Mouse (Mus musculus) brown adipose tissue, adult 24 weeks (tissue): ENCODE measurements at regions not wholly inside any gene's neighbourhood (a gene's known extent, or its start where the extent isn't known, plus 50 kb on each side); places are given as distances from the start of the nearest gene placed in this dataset.
A peak's percentile ranks its signal among the peaks of the same experiment; 100 is the strongest.

Experiments used
- H3K27ac ChIP-seq: fragments of 200-500 bp; replicated peaks from 2 replicates; pipeline ENCODE4 v1.5.1; 2012; ENCODE audit warnings: low read depth, mild to moderate bottlenecking, low read length
- H3K4me1 ChIP-seq: fragments of 200-500 bp; 2 replicates; pipeline ENCODE4 v1.6.1; 2012; ENCODE audit warnings: low read length, mixed read lengths; ENCODE audit not compliant: control insufficient read depth, insufficient read depth, insufficient read length
- H3K4me3 ChIP-seq: fragments of 200-500 bp; 2 replicates; pipeline ENCODE4 v1.5.1; 2012; ENCODE audit warnings: low read depth, mild to moderate bottlenecking, low read length, moderate library complexity; ENCODE audit not compliant: insufficient read depth

GRCm38 (mm10) chr10:118743831-118744230, 126.2 kb downstream of the Dyrk2 start:
- no peak overlapping the region for H3K27ac ChIP-seq
- peaks cover 11% of the 10 kb centered on the region for H3K4me1 ChIP-seq
- H3K4me3 ChIP-seq: no peak overlapping the region

GRCm38 (mm10) chr10:118746719-118747395, 123.2 kb downstream of the Dyrk2 start:
- H3K27ac ChIP-seq: peak overlapping the region; percentile 55
- H3K4me1 ChIP-seq: peaks cover 21% of the 10 kb centered on the region
- H3K4me3 ChIP-seq: no peak overlapping the region

GRCm38 (mm10) chr10:118749039-118749438, 121.0 kb downstream of the Dyrk2 start:
- Histone ChIP-seq H3K4me1 (peaks cover 24% of the 10 kb centered on the region), H3K27ac (peak overlapping the region; percentile 55), H3K4me3 (no peak overlapping the region)

- peaks cover 24% of the 10 kb centered on the region for H3K4me1 ChIP-seq
- peak overlapping the region; percentile 67 for H3K27ac ChIP-seq
- no peak overlapping the region for H3K4me3 ChIP-seq
These were observed 120.3 kb downstream of the Dyrk2 start for GRCm38 (mm10) chr10:118749756-118750155.

- H3K4me1 ChIP-seq: peaks cover 24% of the 10 kb centered on the region
- peak overlapping the region; percentile 77 for H3K27ac ChIP-seq
- H3K4me3 ChIP-seq: no peak overlapping the region
These were observed 118.9 kb downstream of the Dyrk2 start for GRCm38 (mm10) chr10:118751110-118751509.

- no peak overlapping the region for H3K4me3 ChIP-seq
- H3K4me1 ChIP-seq: peaks cover 17% of the 10 kb centered on the region
- H3K27ac ChIP-seq: peak overlapping the region; percentile 46
These were observed 116.8 kb downstream of the Dyrk2 start for GRCm38 (mm10) chr10:118753061-118753775.

- Histone ChIP-seq H3K4me3 (no peak overlapping the region), H3K27ac (no peak overlapping the region), H3K4me1 (peaks cover 13% of the 10 kb centered on the region)
These were observed 115.2 kb downstream of the Dyrk2 start for GRCm38 (mm10) chr10:118754791-118755190.

- Histone ChIP-seq H3K27ac (no peak overlapping the region), H3K4me3 (no peak overlapping the region), H3K4me1 (no peaks in the 10 kb centered on the region)
These were observed 111.1 kb downstream of the Dyrk2 start for GRCm38 (mm10) chr10:118758825-118759471.

- Histone ChIP-seq H3K4me3 (no peak overlapping the region), H3K4me1 (no peaks in the 10 kb centered on the region), H3K27ac (no peak overlapping the region)
These were observed 109.6 kb downstream of the Dyrk2 start for GRCm38 (mm10) chr10:118760441-118760840.

- Histone ChIP-seq H3K4me1 (no peaks in the 10 kb centered on the region), H3K4me3 (no peak overlapping the region), H3K27ac (no peak overlapping the region)
These were observed 108.7 kb downstream of the Dyrk2 start for GRCm38 (mm10) chr10:118761101-118761868.

GRCm38 (mm10) chr10:118765051-118765450, 105.0 kb downstream of the Dyrk2 start:
- Histone ChIP-seq H3K4me1 (no peaks in the 10 kb centered on the region), H3K4me3 (no peak overlapping the region), H3K27ac (no peak overlapping the region)

- Histone ChIP-seq H3K27ac (no peak overlapping the region), H3K4me3 (no peak overlapping the region), H3K4me1 (no peaks in the 10 kb centered on the region)
These were observed 104.2 kb downstream of the Dyrk2 start for GRCm38 (mm10) chr10:118765544-118766441.

GRCm38 (mm10) chr10:118766826-118767225, 103.2 kb downstream of the Dyrk2 start:
- H3K27ac ChIP-seq: no peak overlapping the region

GRCm38 (mm10) chr10:118769751-118770150, 100.3 kb downstream of the Dyrk2 start:
- Histone ChIP-seq H3K4me1 (no peaks in the 10 kb centered on the region), H3K4me3 (no peak overlapping the region), H3K27ac (no peak overlapping the region)

More at GRCm38 (mm10) chr10:118766826-118767225, 103.2 kb downstream of the Dyrk2 start:
- Histone ChIP-seq H3K4me1 (no peaks in the 10 kb centered on the region), H3K4me3 (no peak overlapping the region)
